Mouse (Mus musculus) hindbrain, postnatal 0 days (tissue): ENCODE measurements around the gene Ankrd54. TPM values are rescaled to one million over a fixed set of nuclear protein-coding genes. Genes with fewer than 3 reads are reported as not detected.
"Not testable (repeated sequence)": the region's sequence is repeated elsewhere in the genome, so short reads cannot be mapped to it uniquely, and the experiment has no call there.

Experiments used
- ATAC-seq: fragments of 200-750 bp; cut with Nextera tagmentation; 2 replicates; pipeline ENCODE4 v1.8.0; 2017; ENCODE audit warnings: mild to moderate bottlenecking, moderate TSS enrichment, moderate library complexity
- DNase-seq: peaks from one replicate; pipeline ENCODE4 v3.0.0-alpha.2; 2015; ENCODE audit warnings: low spot score
- H3K27ac ChIP-seq: fragments of 300-500 bp; sonication (generic); 2 replicates; pipeline ENCODE4 v1.5.1; 2014; ENCODE audit warnings: mild to moderate bottlenecking
- H3K27me3 ChIP-seq: fragments of 300-500 bp; sonication (generic); 2 replicates; pipeline ENCODE4 v1.6.1; 2014; ENCODE audit warnings: low read length, mixed read lengths; ENCODE audit not compliant: insufficient read depth
- H3K36me3 ChIP-seq: fragments of 300-500 bp; sonication (generic); 2 replicates; pipeline ENCODE4 v1.6.1; 2014; ENCODE audit warnings: low read length, mixed read lengths; ENCODE audit not compliant: insufficient read depth
- H3K4me1 ChIP-seq: fragments of 300-500 bp; sonication (generic); 2 replicates; pipeline ENCODE4 v1.6.1; 2014; ENCODE audit warnings: antibody characterized with exemption, low read length, mixed read lengths; ENCODE audit not compliant: insufficient read depth
- H3K4me2 ChIP-seq: fragments of 300-500 bp; sonication (generic); 2 replicates; pipeline ENCODE4 v1.6.1; 2014; ENCODE audit warnings: low read depth, mild to moderate bottlenecking, low read length, moderate library complexity, mixed read lengths
- H3K4me3 ChIP-seq: fragments of 300-500 bp; sonication (generic); 2 replicates; pipeline ENCODE4 v1.5.1; 2014; ENCODE audit warnings: low read length
- H3K9ac ChIP-seq: fragments of 300-500 bp; sonication (generic); replicated peaks from 2 replicates; pipeline ENCODE4 v1.6.1; 2014; ENCODE audit warnings: mild to moderate bottlenecking, low read length, moderate library complexity, mixed read lengths
- H3K9me3 ChIP-seq: fragments of 300-500 bp; sonication (generic); 2 replicates; pipeline ENCODE4 v1.6.1; 2016; ENCODE audit warnings: low read length, mixed read lengths
- CTCF ChIP-seq: IDR thresholded peaks from 2 replicates; pipeline ENCODE4 v1.5.1; 2016; ENCODE audit warnings: antibody characterized with exemption, control low read depth, low read depth
- WGBS: fragments of 180-500 bp; shearing (Covaris S2); extraction: QIAGEN DNeasy Blood & Tissue Kit; methylation state at CpG from one replicate; pipeline ENCODE4 v1.1.7; 2014; 5-methylcytosine and 5-hydroxymethylcytosine counted together
- polyA plus RNA-seq: library from polyadenylated mRNA; unstranded; fragments of >200 nt; fragmentation: Nextera tagmentation; extraction: Ambion mirVana; gene quantifications from 2 replicates; pipeline ENCODE4 v1.2.1, GENCODE M21; 2015
- total RNA-seq: library from RNA; depleted of rRNA; stranded (reverse); fragments of >200 nt; gene quantifications from 2 replicates; pipeline ENCODE4 v1.2.3, GENCODE M21; 2014

The Ankrd54 gene
- total and polyA plus RNA-seq, 2 experiments from 2014 or later, result 36.7 to 62.5 TPM

DNA sequence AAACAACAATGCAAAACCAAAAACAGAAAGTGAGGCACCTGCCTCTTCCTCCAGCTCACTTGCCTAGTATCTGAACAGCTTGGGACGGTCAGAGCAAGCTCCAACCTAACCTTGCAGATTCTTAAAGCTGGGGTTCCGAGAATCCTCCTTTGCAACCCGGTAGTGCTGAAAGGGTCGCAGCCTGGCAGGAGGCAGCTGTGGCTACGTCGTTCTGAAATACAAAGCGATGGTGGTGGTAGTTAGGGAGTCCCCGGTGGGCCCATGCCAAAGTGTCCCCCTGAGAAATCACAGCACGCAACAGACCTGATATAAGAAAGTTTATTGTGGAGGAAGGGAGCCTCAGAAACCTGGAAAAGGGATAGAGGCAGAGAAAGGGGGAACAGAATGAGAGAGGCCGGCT lies 24.4 kb downstream of the Ankrd54 start:
- H3K36me3 ChIP-seq, result no peaks in the 10 kb centered on the region
- H3K9me3 ChIP-seq, result no peaks in the 10 kb centered on the region
- H3K27ac ChIP-seq, result no peak overlapping the region
- H3K4me3 ChIP-seq, result no peak overlapping the region
- DNase-seq, result no peak
- H3K4me1 ChIP-seq, result no peaks in the 10 kb centered on the region
- 62% methylated on average over 10 of the region's 10 CpGs for WGBS
- H3K9ac ChIP-seq, result no peak overlapping the region
- no peak for TF ChIP-seq CTCF
- H3K4me2 ChIP-seq, result no peak overlapping the region
- peaks cover 13% of the 10 kb centered on the region; the same call in 1 of the 2 replicates for H3K27me3 ChIP-seq
- no peak for ATAC-seq

DNA sequence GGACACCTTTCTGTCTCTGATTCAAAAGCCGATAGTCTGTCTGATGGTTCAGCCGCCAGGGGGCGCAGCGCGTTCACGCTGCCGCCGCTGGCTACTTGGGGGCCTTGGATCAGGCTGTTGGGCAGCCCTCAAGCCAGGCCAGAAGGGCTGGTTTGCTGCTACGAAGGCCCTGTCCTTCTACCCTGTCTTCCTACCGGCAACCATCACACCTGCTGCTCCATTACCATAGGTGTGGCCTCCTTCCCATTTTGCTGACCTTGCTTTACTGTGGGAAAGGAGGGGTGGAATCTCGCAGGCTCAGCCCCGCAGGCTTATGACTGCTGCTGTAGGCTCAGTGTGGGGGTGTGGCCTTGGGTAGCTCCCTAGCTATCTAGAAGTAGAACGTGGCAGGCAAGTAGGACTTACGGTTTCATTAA lies 24.8 kb downstream of the Ankrd54 start:
- Histone ChIP-seq H3K4me3 (no peak overlapping the region), H3K9ac (no peak overlapping the region), H3K9me3 (no peaks in the 10 kb centered on the region), H3K36me3 (no peaks in the 10 kb centered on the region), H3K4me1 (no peaks in the 10 kb centered on the region), H3K27me3 (peaks cover 13% of the 10 kb centered on the region; the same call in 1 of the 2 replicates), H3K4me2 (0 out of 2 replicates have a peak overlapping the region, but pooled peaks have one; percentile 2), H3K27ac (no peak overlapping the region)
- DNase-seq (peak; percentile 81), ATAC-seq (0 out of 2 replicates have a peak, but pooled peaks have one; percentile 24)
- peak; percentile 90 for TF ChIP-seq CTCF
- WGBS, result 11% methylated on average over 14 of the region's 14 CpGs

DNA sequence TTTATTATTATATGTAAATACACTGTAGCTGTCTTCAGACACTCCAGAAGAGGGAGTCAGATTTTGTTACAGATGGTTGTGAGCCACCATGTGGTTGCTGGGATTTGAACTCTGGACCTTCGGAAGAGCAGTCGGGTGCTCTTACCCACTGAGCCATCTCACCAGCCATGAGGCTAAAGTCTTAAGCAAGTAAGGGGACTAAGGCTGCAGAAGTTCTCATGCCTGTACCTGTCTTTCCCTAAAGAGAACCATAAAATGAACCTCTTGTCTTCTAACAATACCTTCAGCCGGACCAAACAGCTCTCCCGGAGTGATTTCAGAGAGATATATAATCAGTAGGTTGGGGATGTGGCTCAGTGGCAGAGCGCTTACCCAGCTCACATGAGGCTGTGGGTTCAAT lies 30.8 kb downstream of the Ankrd54 start:
- not testable (repeated sequence) for H3K9me3 ChIP-seq, ATAC-seq, H3K9ac ChIP-seq, H3K4me3 ChIP-seq, DNase-seq, H3K27ac ChIP-seq, H3K36me3 ChIP-seq, H3K27me3 ChIP-seq
- 84% methylated on average over 5 of the region's 5 CpGs for WGBS
- Histone ChIP-seq H3K4me2 (peak overlapping the region; percentile 97; the same call in 1 of the 2 replicates), H3K4me1 (peaks cover 17% of the 10 kb centered on the region)

GRCm38 (mm10) chr15:79030551-79031435 lies 31.9 kb downstream of the Ankrd54 start:
- Histone ChIP-seq H3K27me3 (no peaks in the 10 kb centered on the region), H3K27ac (peak overlapping the region; percentile 34), H3K9me3 (no peaks in the 10 kb centered on the region), H3K4me1 (peaks cover 20% of the 10 kb centered on the region), H3K36me3 (no peaks in the 10 kb centered on the region), H3K4me2 (peak overlapping the region; percentile 97), H3K4me3 (peak overlapping the region; percentile 68), H3K9ac (peak overlapping the region; percentile 99)
- TF ChIP-seq CTCF, result no peak
- 1% methylated on average over 51 of the region's 52 CpGs for WGBS
- peak; percentile 95 for DNase-seq
- ATAC-seq, result peak; percentile 82

DNA sequence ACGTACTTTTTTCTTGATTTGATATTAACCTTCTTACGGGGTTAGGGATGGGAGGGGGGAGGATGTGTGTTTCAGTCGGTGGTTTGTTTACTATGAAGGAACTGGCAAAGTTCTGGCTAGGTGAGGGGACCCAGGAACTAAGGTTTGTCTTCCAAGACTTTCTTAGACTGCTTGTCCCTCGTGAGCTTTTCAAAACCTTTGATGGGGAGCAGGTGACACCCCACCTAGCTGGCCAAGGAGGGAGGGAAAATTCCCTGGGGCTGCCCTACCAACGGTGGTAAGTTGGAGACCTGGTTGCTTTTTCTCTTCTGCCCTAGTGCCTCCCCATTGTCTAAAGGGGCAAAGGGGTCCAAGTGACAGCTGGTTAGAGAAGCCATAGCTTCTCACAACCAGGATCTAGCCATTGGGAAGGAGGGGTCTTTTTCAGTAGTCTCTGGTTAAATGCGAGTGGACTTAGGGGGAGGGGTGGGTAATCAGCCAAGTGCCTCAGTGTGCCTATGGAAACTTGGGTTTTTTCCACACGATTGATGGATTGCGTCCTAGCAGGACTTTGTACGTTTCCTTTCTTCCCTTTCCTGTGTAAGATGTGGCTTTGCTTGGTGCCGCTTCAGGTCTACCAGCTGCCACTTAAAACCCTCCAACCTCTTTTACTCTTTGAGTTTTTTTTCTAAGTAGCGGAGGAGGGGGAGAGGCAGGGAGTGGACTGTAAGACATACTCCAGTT lies 33.0 kb downstream of the Ankrd54 start:
- H3K4me2 ChIP-seq, result peak overlapping the region; percentile 97
- peak overlapping the region; percentile 68 for H3K4me3 ChIP-seq
- no peak for TF ChIP-seq CTCF
- WGBS, result 4% methylated on average over 11 of the region's 11 CpGs
- DNase-seq (peak; percentile 60), ATAC-seq (no peak)
- no peaks in the 10 kb centered on the region for H3K9me3 ChIP-seq
- no peaks in the 10 kb centered on the region for H3K36me3 ChIP-seq
- peaks cover 25% of the 10 kb centered on the region for H3K4me1 ChIP-seq
- H3K9ac ChIP-seq, result peak overlapping the region; percentile 99
- H3K27ac ChIP-seq, result peak overlapping the region; percentile 97; the same call in 1 of the 2 replicates
- no peaks in the 10 kb centered on the region for H3K27me3 ChIP-seq

- no peaks in the 10 kb centered on the region for H3K9me3 ChIP-seq
- WGBS, result 19% methylated on average over 16 of the region's 16 CpGs
- no peak for TF ChIP-seq CTCF
- DNase-seq (no peak), ATAC-seq (no peak)
- H3K4me2 ChIP-seq, result peak overlapping the region; percentile 97
- H3K27me3 ChIP-seq, result no peaks in the 10 kb centered on the region
- peak overlapping the region; percentile 68 for H3K4me3 ChIP-seq
- H3K27ac ChIP-seq, result peak overlapping the region; percentile 97
- H3K4me1 ChIP-seq, result peaks cover 25% of the 10 kb centered on the region
- H3K9ac ChIP-seq, result peak overlapping the region; percentile 99
- H3K36me3 ChIP-seq, result no peaks in the 10 kb centered on the region
Observed at GRCm38 (mm10) chr15:79028823-79029484, 33.7 kb downstream of the Ankrd54 start.
